Mouse (Mus musculus) kidney, embryonic 14.5 days (tissue): ENCODE data around the gene Zkscan17. TPM values are rescaled to one million over a fixed set of nuclear protein-coding genes. Genes with fewer than 3 reads are reported as not detected.

ENCODE experiments used
- ATAC-seq: fragments of 200-750 bp; cut with Nextera tagmentation; 2 replicates; pipeline ENCODE4 v1.8.0; 2017; ENCODE audit warnings: moderate number of reproducible peaks, mild to moderate bottlenecking, moderate TSS enrichment, moderate library complexity; ENCODE audit not compliant: low FRiP score, low TSS enrichment
- H3K27ac ChIP-seq: fragments of 300-500 bp; sonication (generic); 2 replicates; pipeline ENCODE4 v1.5.1; 2014; ENCODE audit warnings: low read depth, mild to moderate bottlenecking, low read length, moderate library complexity, mixed read lengths
- H3K27me3 ChIP-seq: fragments of 300-500 bp; sonication (generic); 2 replicates; pipeline ENCODE4 v1.6.1; 2014; ENCODE audit warnings: mild to moderate bottlenecking, low read length; ENCODE audit not compliant: control insufficient read depth, insufficient read depth
- H3K36me3 ChIP-seq: fragments of 300-500 bp; sonication (generic); 2 replicates; pipeline ENCODE4 v1.6.1; 2014; ENCODE audit warnings: low read length, mixed read lengths; ENCODE audit not compliant: control insufficient read depth, insufficient read depth
- H3K4me1 ChIP-seq: fragments of 300-500 bp; sonication (generic); 2 replicates; pipeline ENCODE4 v1.6.1; 2014; ENCODE audit warnings: low read length, mixed read lengths; ENCODE audit not compliant: control insufficient read depth, insufficient read depth
- H3K4me2 ChIP-seq: fragments of 300-500 bp; sonication (generic); replicated peaks from 2 replicates; pipeline ENCODE4 v1.6.1; 2014; ENCODE audit warnings: low read depth, mild to moderate bottlenecking, low read length
- H3K4me3 ChIP-seq: fragments of 300-500 bp; sonication (generic); 2 replicates; pipeline ENCODE4 v1.5.1; 2014; ENCODE audit warnings: mild to moderate bottlenecking, low read length
- H3K9ac ChIP-seq: fragments of 300-500 bp; sonication (generic); 2 replicates; pipeline ENCODE4 v1.6.1; 2014; ENCODE audit warnings: low read depth, mild to moderate bottlenecking, low read length, moderate library complexity
- H3K9me3 ChIP-seq: fragments of 300-500 bp; sonication (generic); 2 replicates; pipeline ENCODE4 v1.6.1; 2016; ENCODE audit warnings: low read length; ENCODE audit not compliant: control insufficient read depth
- WGBS: fragments of 180-500 bp; shearing (Covaris S2); extraction: QIAGEN DNeasy Blood & Tissue Kit; methylation state at CpG from one replicate; pipeline ENCODE4 v1.1.7; 2014; 5-methylcytosine and 5-hydroxymethylcytosine counted together
- polyA plus RNA-seq: library from polyadenylated mRNA; unstranded; fragments of >200 nt; fragmentation: Nextera tagmentation; extraction: Ambion mirVana; gene quantifications from 2 replicates; pipeline ENCODE4 v1.2.1, GENCODE M21; 2014

The Zkscan17 gene
- polyA plus RNA-seq, 1 experiment from 2014 or later, result 27.4 TPM

DNA sequence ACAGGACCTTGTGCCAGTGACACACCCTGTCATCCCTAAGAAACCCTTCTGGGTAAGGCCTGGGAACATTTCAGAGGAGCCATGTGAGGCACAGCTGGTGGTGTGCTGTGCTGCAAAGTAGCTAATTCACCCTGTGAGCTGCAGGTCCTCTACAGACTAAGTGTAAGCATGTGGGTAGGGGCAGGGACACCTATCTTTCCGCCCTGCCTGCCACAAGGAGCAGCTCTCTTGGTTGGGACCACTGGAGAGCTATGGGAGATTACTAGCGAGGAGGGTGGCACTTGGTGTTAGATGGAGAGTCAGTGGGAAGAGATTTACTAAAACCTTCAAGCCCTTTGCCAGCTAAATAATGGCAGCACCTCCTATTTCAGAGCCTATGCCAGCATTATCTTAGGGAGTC is 69.7 kb downstream of the Zkscan17 start:
- H3K27me3 ChIP-seq, result no peaks in the 10 kb centered on the region
- H3K4me3 ChIP-seq, result no peak overlapping the region
- no peak overlapping the region for H3K9ac ChIP-seq
- ATAC-seq, result no peak
- 89% methylated on average over 2 of the region's 2 CpGs for WGBS
- H3K9me3 ChIP-seq, result no peaks in the 10 kb centered on the region
- H3K36me3 ChIP-seq, result peaks cover 58% of the 10 kb centered on the region
- H3K27ac ChIP-seq, result no peak overlapping the region
- no peaks in the 10 kb centered on the region for H3K4me1 ChIP-seq
- H3K4me2 ChIP-seq, result no peak overlapping the region

DNA sequence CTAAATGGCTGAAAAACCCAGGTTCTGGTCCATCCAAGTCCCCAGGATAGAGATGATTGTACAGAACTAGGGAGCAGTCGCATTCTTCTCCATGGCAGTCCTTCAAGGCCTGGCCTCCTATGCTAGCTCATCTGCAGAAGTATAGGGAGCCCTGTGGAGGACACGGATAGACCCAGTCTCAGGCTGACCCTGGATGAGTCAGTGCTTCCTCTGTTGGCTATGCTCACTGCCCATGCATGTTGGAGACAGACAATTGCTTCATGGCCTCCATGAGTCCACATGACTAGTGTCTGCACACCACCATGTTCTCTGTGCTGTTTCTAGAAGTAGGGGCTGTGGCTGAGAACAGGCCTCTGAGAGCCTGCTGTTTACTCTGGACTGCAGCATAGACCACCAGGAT is 70.2 kb downstream of the Zkscan17 start:
- no peak for ATAC-seq
- Histone ChIP-seq H3K4me1 (peaks cover 2% of the 10 kb centered on the region), H3K27ac (no peak overlapping the region), H3K9me3 (no peaks in the 10 kb centered on the region), H3K27me3 (no peaks in the 10 kb centered on the region), H3K36me3 (peaks cover 55% of the 10 kb centered on the region), H3K4me3 (no peak overlapping the region), H3K9ac (no peak overlapping the region), H3K4me2 (no peak overlapping the region)
- 93% methylated on average over 2 of the region's 2 CpGs for WGBS

DNA sequence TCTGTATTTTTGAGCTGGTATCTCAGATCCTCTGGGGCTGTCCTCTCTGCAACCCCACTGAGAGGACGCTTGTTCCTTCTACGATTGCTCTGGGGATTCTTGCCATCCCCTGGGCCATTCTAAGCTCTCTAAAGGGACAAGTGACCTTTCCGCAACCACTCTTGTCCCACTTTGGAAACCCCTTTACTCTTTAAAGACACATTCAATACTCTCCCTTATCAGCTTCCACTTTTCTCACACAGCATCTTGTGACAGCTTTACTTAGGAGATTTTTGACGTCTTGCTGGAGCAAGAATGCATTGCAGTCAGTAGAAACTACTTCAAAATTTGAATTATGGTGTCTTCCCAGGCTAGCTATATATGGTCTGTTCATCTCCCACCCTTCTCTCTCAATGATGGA is 75.5 kb downstream of the Zkscan17 start, which contains the start of gene Snap47:
Gene Snap47 (minus strand): TSS at position 101 of the 400 bp plus-strand sequence.
- ATAC-seq, result no peak
- H3K4me3 ChIP-seq, result peak within 1 kb of the TSS; percentile 83
- peak within 1 kb of the TSS; percentile 80 for H3K9ac ChIP-seq
- 87% methylated on average over 4 of the region's 4 CpGs for WGBS
- no peaks in the 10 kb centered on the region for H3K9me3 ChIP-seq
- H3K4me2 ChIP-seq, result peak within 1 kb of the TSS; percentile 91
- peak within 1 kb of the TSS; percentile 66 for H3K27ac ChIP-seq
- peaks cover 19% of the 10 kb centered on the region for H3K4me1 ChIP-seq
- H3K36me3 ChIP-seq, result peaks cover 34% of the 10 kb centered on the region
- H3K27me3 ChIP-seq, result no peaks in the 10 kb centered on the region

DNA sequence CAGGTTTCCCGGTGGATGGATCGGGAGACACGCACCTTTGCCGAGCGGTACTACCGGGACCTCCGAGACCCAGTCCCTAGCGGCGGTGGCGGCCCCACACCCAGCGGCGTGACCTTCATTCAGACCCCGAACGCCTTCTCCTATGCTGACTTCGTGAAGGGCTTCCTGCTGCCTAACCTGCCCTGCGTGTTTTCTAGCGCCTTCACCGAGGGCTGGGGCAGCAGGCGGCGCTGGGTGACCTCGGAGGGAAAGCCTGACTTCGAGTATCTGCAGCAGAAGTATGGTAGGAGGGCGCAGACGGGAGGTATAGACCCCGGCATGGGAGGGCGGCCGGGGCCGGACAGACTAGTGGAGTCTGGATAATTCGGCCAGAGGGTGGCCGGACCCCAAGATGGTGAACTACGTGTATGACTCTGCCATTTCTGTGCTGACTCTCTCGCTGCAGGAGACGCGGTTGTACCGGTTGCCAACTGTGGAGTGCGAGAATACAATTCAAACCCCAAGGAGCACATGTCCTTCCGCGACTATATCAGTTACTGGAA is 76.2 kb downstream of the Zkscan17 start:
- ATAC-seq, result peak; percentile 65
- H3K9me3 ChIP-seq, result no peaks in the 10 kb centered on the region
- peaks cover 26% of the 10 kb centered on the region for H3K36me3 ChIP-seq
- H3K27me3 ChIP-seq, result no peaks in the 10 kb centered on the region
- peak overlapping the region; percentile 80 for H3K9ac ChIP-seq
- peak overlapping the region; percentile 91 for H3K4me2 ChIP-seq
- peak overlapping the region; percentile 66 for H3K27ac ChIP-seq
- under 1% methylated on average over 38 of the region's 38 CpGs for WGBS
- peak overlapping the region; percentile 83 for H3K4me3 ChIP-seq
- peaks cover 19% of the 10 kb centered on the region for H3K4me1 ChIP-seq

DNA sequence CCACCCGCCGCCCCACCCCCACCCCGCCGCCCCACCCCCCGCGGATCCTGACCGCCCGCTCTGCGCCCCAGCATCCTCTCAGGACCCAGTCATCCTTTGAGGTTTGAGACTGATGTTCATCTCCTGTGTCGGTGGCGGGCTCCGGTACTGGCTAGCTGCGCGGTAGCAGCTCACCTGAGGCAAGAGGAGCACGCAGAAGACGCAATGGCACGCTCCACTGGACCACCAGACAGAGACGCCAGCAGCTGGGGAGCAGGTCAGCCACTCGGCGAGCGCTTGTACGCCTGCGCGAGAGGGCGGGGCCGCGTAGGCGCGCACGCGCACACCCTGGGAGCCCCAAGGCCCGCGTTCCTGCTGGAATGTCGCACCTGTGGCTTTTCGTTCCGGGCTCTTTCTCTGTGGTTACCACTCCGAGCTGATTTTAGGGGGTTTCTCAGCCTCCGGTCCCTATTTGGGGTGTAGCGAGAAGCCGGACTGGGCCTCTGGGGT is 76.8 kb downstream of the Zkscan17 start, which contains the start of gene Jmjd4:
Gene Jmjd4 (plus strand): TSS at position 305 of the 489 bp plus-strand sequence.
- WGBS, result under 1% methylated on average over 39 of the region's 40 CpGs
- peaks cover 21% of the 10 kb centered on the region for H3K36me3 ChIP-seq
- no peaks in the 10 kb centered on the region for H3K9me3 ChIP-seq
- H3K4me2 ChIP-seq, result peak within 1 kb of the TSS; percentile 91
- H3K4me1 ChIP-seq, result peaks cover 19% of the 10 kb centered on the region
- H3K27me3 ChIP-seq, result no peaks in the 10 kb centered on the region
- H3K27ac ChIP-seq, result peak within 1 kb of the TSS; percentile 66
- ATAC-seq, result peak; percentile 96
- peak within 1 kb of the TSS; percentile 80 for H3K9ac ChIP-seq
- H3K4me3 ChIP-seq, result peak within 1 kb of the TSS; percentile 83

DNA sequence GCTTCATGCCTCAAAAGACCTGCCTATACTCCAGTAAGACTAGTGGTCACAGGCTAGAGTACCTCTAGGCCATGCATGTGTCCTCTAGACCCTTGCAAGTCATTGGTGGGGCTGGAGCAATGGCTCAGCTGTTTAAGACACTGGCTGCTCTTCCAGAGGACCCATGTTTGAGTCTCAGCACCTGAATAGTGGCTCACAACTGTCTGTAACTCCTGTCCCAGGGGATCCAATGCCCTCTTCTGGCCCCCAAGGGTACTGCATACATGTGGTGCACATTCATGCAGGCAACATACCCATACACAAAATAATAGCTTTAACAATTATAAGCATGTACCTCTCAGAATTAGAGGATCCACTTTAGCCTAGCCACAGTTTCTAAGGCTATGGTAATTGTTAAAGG is 83.4 kb downstream of the Zkscan17 start:
- ATAC-seq, result no peak
- H3K36me3 ChIP-seq, result peaks cover 2% of the 10 kb centered on the region; the same call in 1 of the 2 replicates
- H3K9ac ChIP-seq, result no peak overlapping the region
- H3K27ac ChIP-seq, result no peak overlapping the region
- H3K4me3 ChIP-seq, result no peak overlapping the region
- no peaks in the 10 kb centered on the region for H3K4me1 ChIP-seq
- no peaks in the 10 kb centered on the region for H3K27me3 ChIP-seq
- H3K9me3 ChIP-seq, result no peaks in the 10 kb centered on the region
- no peak overlapping the region for H3K4me2 ChIP-seq

DNA sequence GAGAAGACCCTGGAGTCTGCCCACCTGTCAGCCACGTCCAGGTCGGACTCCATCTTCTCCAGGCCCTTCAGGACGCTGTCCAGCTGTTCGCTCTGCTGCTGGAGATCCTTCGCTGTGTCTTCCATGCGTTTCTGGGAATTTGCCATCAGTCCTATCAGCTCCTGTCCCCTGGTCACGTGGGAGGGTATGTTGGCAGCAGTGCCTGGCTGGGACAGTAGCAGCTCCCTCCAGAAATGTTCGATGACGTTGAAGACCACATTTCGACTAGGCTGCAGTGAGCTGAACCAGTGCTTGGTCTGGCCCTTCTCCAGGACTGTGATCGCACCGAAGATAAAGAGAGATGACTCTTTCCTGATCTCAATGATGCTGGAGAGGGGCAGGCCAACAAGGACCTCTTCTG is 88.6 kb downstream of the Zkscan17 start:
- Histone ChIP-seq H3K4me3 (no peak overlapping the region), H3K27me3 (no peaks in the 10 kb centered on the region), H3K27ac (no peak overlapping the region), H3K4me2 (no peak overlapping the region), H3K4me1 (no peaks in the 10 kb centered on the region), H3K9me3 (0 out of 2 replicates have a peak, but pooled peaks cover 2% of the 10 kb centered on the region), H3K36me3 (peaks cover 15% of the 10 kb centered on the region; the same call in 1 of the 2 replicates), H3K9ac (no peak overlapping the region)
- WGBS, result 91% methylated on average over 12 of the region's 12 CpGs
- ATAC-seq, result no peak

Other genes with a start within 250 kb of the Zkscan17 start
- gene Wnt3a, start 236.0 kb downstream of the Zkscan17 start, polyA plus RNA-seq, result not detected in 2 replicates
- 0.64 and 0.85 TPM in 2 replicates for gene Wnt9a, start 219.8 kb downstream of the Zkscan17 start, polyA plus RNA-seq
- gene Prss38, start 151.1 kb downstream of the Zkscan17 start, polyA plus RNA-seq, result not detected in 2 replicates
- gene Jmjd4, start 76.7 kb downstream of the Zkscan17 start, polyA plus RNA-seq, result 10.2 and 15.1 TPM in 2 replicates
- gene Snap47, start 75.6 kb downstream of the Zkscan17 start, polyA plus RNA-seq, result 98.4 and 108 TPM in 2 replicates
- gene Zfp867, start 54.3 kb downstream of the Zkscan17 start, polyA plus RNA-seq, result 9.9 and 10.3 TPM in 2 replicates
- 0.10 and 0.22 TPM in 2 replicates for gene Nlrp3, start 14.8 kb upstream of the Zkscan17 start, polyA plus RNA-seq
- gene Olfr222, start 49.5 kb upstream of the Zkscan17 start, polyA plus RNA-seq, result not detected in 2 replicates
- not detected in 2 replicates for gene Olfr223, start 66.5 kb upstream of the Zkscan17 start, polyA plus RNA-seq
- gene Mprip, start 134.6 kb upstream of the Zkscan17 start, polyA plus RNA-seq, result 53.4 and 64.1 TPM in 2 replicates